Mouse (Mus musculus) heart, postnatal 0 days (tissue): Measurements from ENCODE around the gene Sirt7. TPM values are rescaled to one million over a fixed set of nuclear protein-coding genes. Genes with fewer than 3 reads are reported as not detected.

ENCODE experiments used
- ATAC-seq: fragments of 200-750 bp; cut with Nextera tagmentation; 2 replicates; pipeline ENCODE4 v1.8.0; 2017; ENCODE audit warnings: low read depth, moderate number of reproducible peaks, moderate library complexity; ENCODE audit not compliant: insufficient read depth
- DNase-seq: peaks from one replicate; pipeline ENCODE4 v3.0.0-alpha.2; 2016; ENCODE audit warnings: low spot score
- H3K27ac ChIP-seq: fragments of 300-500 bp; sonication (generic); 2 replicates; pipeline ENCODE4 v1.5.1; 2014; ENCODE audit warnings: low read depth, mild to moderate bottlenecking
- H3K27me3 ChIP-seq: fragments of 300-500 bp; sonication (generic); 2 replicates; pipeline ENCODE4 v1.6.1; 2014; ENCODE audit warnings: low read length, mixed read lengths; ENCODE audit not compliant: control insufficient read depth, insufficient read depth
- H3K36me3 ChIP-seq: fragments of 300-500 bp; sonication (generic); replicated peaks from 2 replicates; pipeline ENCODE4 v1.6.1; 2014; ENCODE audit warnings: low read length, mixed read lengths; ENCODE audit not compliant: control insufficient read depth, insufficient read depth
- H3K4me1 ChIP-seq: fragments of 300-500 bp; sonication (generic); 2 replicates; pipeline ENCODE4 v1.6.1; 2014; ENCODE audit warnings: antibody characterized with exemption; ENCODE audit not compliant: control insufficient read depth, insufficient read depth
- H3K4me2 ChIP-seq: fragments of 300-500 bp; sonication (generic); 2 replicates; pipeline ENCODE4 v1.6.1; 2014; ENCODE audit warnings: low read depth, mild to moderate bottlenecking, low read length, moderate library complexity
- H3K4me3 ChIP-seq: fragments of 300-500 bp; sonication (generic); 2 replicates; pipeline ENCODE4 v1.5.1; 2014; ENCODE audit warnings: low read depth, low read length
- H3K9ac ChIP-seq: fragments of 300-500 bp; sonication (generic); replicated peaks from 2 replicates; pipeline ENCODE4 v1.6.1; 2014; ENCODE audit warnings: low read depth, low read length, mixed read lengths
- H3K9me3 ChIP-seq: fragments of 300-500 bp; sonication (generic); replicated peaks from 2 replicates; pipeline ENCODE4 v1.6.1; 2016; ENCODE audit warnings: low read length; ENCODE audit not compliant: control insufficient read depth
- CTCF ChIP-seq: IDR thresholded peaks from 2 replicates; pipeline ENCODE4 v1.5.1; 2016; ENCODE audit warnings: antibody characterized with exemption, control low read depth, low read depth
- EP300 ChIP-seq: IDR thresholded peaks from 2 replicates; pipeline ENCODE4 v1.6.1; 2016; ENCODE audit warnings: antibody characterized with exemption, low read depth
- WGBS: fragments of 180-500 bp; shearing (Covaris S2); extraction: QIAGEN DNeasy Blood & Tissue Kit; methylation state at CpG from one replicate; pipeline ENCODE4 v1.1.7; 2014; 5-methylcytosine and 5-hydroxymethylcytosine counted together
- polyA plus RNA-seq: library from polyadenylated mRNA; unstranded; fragments of >200 nt; fragmentation: Nextera tagmentation; extraction: Ambion mirVana; gene quantifications from 2 replicates; pipeline ENCODE4 v1.2.1, GENCODE M21; 2015
- total RNA-seq: library from RNA; depleted of rRNA; stranded (reverse); fragments of >200 nt; gene quantifications from 2 replicates; pipeline ENCODE4 v1.2.3, GENCODE M21; 2014; ENCODE audit warnings: low replicate concordance

The Sirt7 gene
- total and polyA plus RNA-seq, 2 experiments from 2014 or later = 14.1 to 63.2 TPM

GRCm38 (mm10) chr11:120582268-120582981 lies 42.6 kb downstream of the Sirt7 start:
- Histone ChIP-seq H3K36me3 (peaks cover 51% of the 10 kb centered on the region), H3K9me3 (no peaks in the 10 kb centered on the region), H3K27ac (peak overlapping the region; percentile 91), H3K4me1 (peaks cover 22% of the 10 kb centered on the region), H3K27me3 (no peaks in the 10 kb centered on the region), H3K4me3 (peak overlapping the region; percentile 69), H3K9ac (0 out of 2 replicates have a peak overlapping the region, but pooled peaks have one; percentile 88), H3K4me2 (peak overlapping the region; percentile 90)
- DNase-seq (no peak), ATAC-seq (no peak)
- WGBS = 80% methylated on average over 8 of the region's 8 CpGs
- no peak for TF ChIP-seq EP300
- peak; percentile 42 for TF ChIP-seq CTCF

- Histone ChIP-seq H3K9me3 (no peaks in the 10 kb centered on the region), H3K27ac (peak within 1 kb of the TSS; percentile 91), H3K4me2 (peak within 1 kb of the TSS; percentile 90), H3K27me3 (no peaks in the 10 kb centered on the region), H3K36me3 (peaks cover 47% of the 10 kb centered on the region), H3K4me3 (peak within 1 kb of the TSS; percentile 69), H3K4me1 (peaks cover 22% of the 10 kb centered on the region), H3K9ac (peak within 1 kb of the TSS; percentile 88)
- peak; percentile 77 for ATAC-seq
- 5% methylated on average over 67 of the region's 75 CpGs for WGBS
- TF ChIP-seq CTCF (peak; percentile 38), EP300 (no peak)
- peak; percentile 79 for DNase-seq
These were observed 43.4 kb downstream of the Sirt7 start, which contains the start of gene Arhgdia for GRCm38 (mm10) chr11:120581490-120582267. TSS of gene Arhgdia (minus strand) at chr11:120581624.

- H3K4me1 ChIP-seq = peaks cover 22% of the 10 kb centered on the region
- TF ChIP-seq EP300 (no peak), CTCF (no peak)
- no peaks in the 10 kb centered on the region for H3K27me3 ChIP-seq
- H3K9ac ChIP-seq = peak overlapping the region; percentile 88
- H3K9me3 ChIP-seq = no peaks in the 10 kb centered on the region
- DNase-seq (no peak), ATAC-seq (peak; percentile 61)
- WGBS = under 1% methylated on average over 27 of the region's 44 CpGs
- H3K4me3 ChIP-seq = peak overlapping the region; percentile 69
- H3K36me3 ChIP-seq = peaks cover 41% of the 10 kb centered on the region
- peak overlapping the region; percentile 91 for H3K27ac ChIP-seq
- H3K4me2 ChIP-seq = peak overlapping the region; percentile 90
These were observed 44.1 kb downstream of the Sirt7 start for GRCm38 (mm10) chr11:120580871-120581331.

- H3K9ac ChIP-seq = peak overlapping the region; percentile 88
- no peak for TF ChIP-seq CTCF
- no peak for TF ChIP-seq EP300
- 41% methylated on average over 7 of the region's 7 CpGs for WGBS
- peak overlapping the region; percentile 90 for H3K4me2 ChIP-seq
- H3K27ac ChIP-seq = peak overlapping the region; percentile 91
- peak overlapping the region; percentile 69 for H3K4me3 ChIP-seq
- H3K36me3 ChIP-seq = peaks cover 34% of the 10 kb centered on the region
- no peak for DNase-seq
- no peaks in the 10 kb centered on the region for H3K9me3 ChIP-seq
- peaks cover 22% of the 10 kb centered on the region for H3K4me1 ChIP-seq
- no peak for ATAC-seq
- no peaks in the 10 kb centered on the region for H3K27me3 ChIP-seq
These were observed 44.9 kb downstream of the Sirt7 start for GRCm38 (mm10) chr11:120580190-120580589.

- no peak for ATAC-seq
- WGBS = 38% methylated on average over 15 of the region's 15 CpGs
These were observed 45.5 kb downstream of the Sirt7 start for GRCm38 (mm10) chr11:120579316-120580107.

More at GRCm38 (mm10) chr11:120579316-120580107, 45.5 kb downstream of the Sirt7 start:
- DNase-seq = no peak
- peak overlapping the region; percentile 69 for H3K4me3 ChIP-seq
- no peaks in the 10 kb centered on the region for H3K27me3 ChIP-seq
- TF ChIP-seq CTCF = peak; percentile 83
- no peak for TF ChIP-seq EP300
- H3K9ac ChIP-seq = no peak overlapping the region
- H3K4me1 ChIP-seq = peaks cover 27% of the 10 kb centered on the region
- peaks cover 31% of the 10 kb centered on the region for H3K36me3 ChIP-seq
- H3K9me3 ChIP-seq = no peaks in the 10 kb centered on the region
- H3K4me2 ChIP-seq = peak overlapping the region; percentile 90
- H3K27ac ChIP-seq = 0 out of 2 replicates have a peak overlapping the region, but pooled peaks have one; percentile 91
